Mouse (Mus musculus) cortical plate, adult 2 months (tissue): ENCODE results near the gene Gm11032.

Source experiments
- CTCF ChIP-seq: fragments of 200-500 bp; IDR thresholded peaks from 2 replicates; pipeline ENCODE4 v1.5.1; 2011; ENCODE audit warnings: mild to moderate bottlenecking, control low read depth, low read length; ENCODE audit not compliant: insufficient read depth; ENCODE audit errors: extremely low read depth
- POLR2A ChIP-seq: fragments of 200-500 bp; IDR thresholded peaks from 2 replicates; pipeline ENCODE4 v1.6.1; 2011; ENCODE audit warnings: mild to moderate bottlenecking, low read length, control low read depth; ENCODE audit not compliant: insufficient read depth; ENCODE audit errors: extremely low read depth

- no peak for TF ChIP-seq POLR2A
- no peak for TF ChIP-seq CTCF
Observed at GRCm38 (mm10) chr11:4577079-4577478, 42.8 kb upstream of the Gm11032 start.
